Comparison of ENCODE assay signal across 8 mouse cellular contexts in the genomic region with DNA sequence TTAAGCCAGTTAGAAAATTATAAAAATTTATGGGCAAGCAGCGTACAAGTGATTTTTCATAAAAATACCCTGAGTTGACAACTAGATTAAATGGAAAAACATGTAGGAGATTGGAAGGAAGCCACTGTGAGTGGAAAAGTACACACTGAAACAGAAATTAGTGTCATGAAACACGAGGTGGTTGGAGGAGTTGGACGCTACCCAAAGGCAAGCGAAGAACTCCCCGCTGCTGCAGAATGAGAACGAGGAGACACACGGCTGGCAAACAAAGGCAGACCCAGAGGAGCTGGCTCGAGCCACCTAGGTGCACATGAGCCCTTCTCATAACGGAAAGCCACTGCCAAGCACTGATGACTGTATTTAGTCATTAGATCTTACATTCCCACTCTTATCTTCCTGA.
DNase-seq lines count a peak whose midpoint lies in the region; ATAC-seq and TF ChIP-seq lines count a peak whose summit lies in the region.

No protein-coding gene starts in this region.

- TF ChIP-seq CTCF in hindbrain, postnatal 0 days (IDR thresholded peaks at IDR 0.05; ENCODE audit: low read depth), result no peak
- no peak for TF ChIP-seq CTCF in heart, postnatal 0 days (IDR thresholded peaks at IDR 0.05; ENCODE audit: low read depth)

- H3K4me3 ChIP-seq in hindbrain, postnatal 0 days (ENCODE audit: low read length), result no peak overlapping the region
- H3K4me3 ChIP-seq in hindbrain, embryonic 13.5 days, result no peak overlapping the region
- H3K4me3 ChIP-seq in heart, postnatal 0 days (ENCODE audit: low read depth, low read length), result no peak overlapping the region

- DNase-seq in hindbrain, postnatal 0 days (ENCODE audit: low spot score), result peak; percentile 67
- DNase-seq in cerebellum, postnatal 25 days, result peak; percentile 36 to 54
- DNase-seq in heart, postnatal 0 days (ENCODE audit: low spot score), result peak; percentile 23
- peak; percentile 62 to 73 for DNase-seq in left cerebral cortex, adult 18-20 months (ENCODE audit: low spot score in 2 of 2)
- peak; percentile 69 to 74 for DNase-seq in right cerebral cortex, adult 2 months (ENCODE audit: low spot score in 2 of 2)
- DNase-seq in embryo, embryonic 11 days, result no peak

- no peaks in the 10 kb centered on the region for H3K36me3 ChIP-seq in hindbrain, postnatal 0 days (ENCODE audit: insufficient read depth, low read length)
- H3K36me3 ChIP-seq in hindbrain, embryonic 13.5 days, result no peaks in the 10 kb centered on the region
- no peaks in the 10 kb centered on the region for H3K36me3 ChIP-seq in heart, postnatal 0 days (replicated peaks; ENCODE audit: control insufficient read depth, insufficient read depth, low read length)

- 0 out of 2 replicates have a peak overlapping the region, but pooled peaks have one; percentile 4 for H3K4me2 ChIP-seq in hindbrain, postnatal 0 days (ENCODE audit: low read depth, low read length)
- no peak overlapping the region for H3K4me2 ChIP-seq in hindbrain, embryonic 13.5 days
- H3K4me2 ChIP-seq in heart, postnatal 0 days (ENCODE audit: low read depth, low read length), result no peak overlapping the region

- TF ChIP-seq EP300 in heart, postnatal 0 days (IDR thresholded peaks at IDR 0.05; ENCODE audit: low read depth), result no peak

- no peaks in the 10 kb centered on the region for H3K27me3 ChIP-seq in hindbrain, postnatal 0 days (ENCODE audit: insufficient read depth, low read length)
- H3K27me3 ChIP-seq in hindbrain, embryonic 13.5 days, result no peaks in the 10 kb centered on the region
- H3K27me3 ChIP-seq in heart, postnatal 0 days (ENCODE audit: control insufficient read depth, insufficient read depth, low read length), result no peaks in the 10 kb centered on the region

- H3K27ac ChIP-seq in hindbrain, postnatal 0 days, result 0 out of 2 replicates have a peak overlapping the region, but pooled peaks have one; percentile 20
- no peak overlapping the region for H3K27ac ChIP-seq in hindbrain, embryonic 13.5 days
- H3K27ac ChIP-seq in heart, postnatal 0 days (ENCODE audit: low read depth), result 0 out of 2 replicates have a peak overlapping the region, but pooled peaks have one; percentile 9

- no peak overlapping the region for H3K9ac ChIP-seq in hindbrain, postnatal 0 days (replicated peaks; ENCODE audit: low read length)
- H3K9ac ChIP-seq in hindbrain, embryonic 13.5 days, result no peak overlapping the region
- no peak overlapping the region for H3K9ac ChIP-seq in heart, postnatal 0 days (replicated peaks; ENCODE audit: low read depth, low read length)

- no peaks in the 10 kb centered on the region for H3K9me3 ChIP-seq in hindbrain, postnatal 0 days (ENCODE audit: low read length)
- H3K9me3 ChIP-seq in hindbrain, embryonic 13.5 days, result no peaks in the 10 kb centered on the region
- H3K9me3 ChIP-seq in heart, postnatal 0 days (replicated peaks; ENCODE audit: control insufficient read depth, low read length), result no peaks in the 10 kb centered on the region

- WGBS in hindbrain, postnatal 0 days, result 24% methylated on average over 9 of the region's 9 CpGs
- WGBS in hindbrain, embryonic 13.5 days, result 56% methylated on average over 9 of the region's 9 CpGs
- 30% methylated on average over 9 of the region's 9 CpGs for WGBS in heart, postnatal 0 days

- H3K4me1 ChIP-seq in hindbrain, postnatal 0 days (ENCODE audit: insufficient read depth, low read length), result no peaks in the 10 kb centered on the region
- H3K4me1 ChIP-seq in hindbrain, embryonic 13.5 days (replicated peaks), result peaks cover 4% of the 10 kb centered on the region; the same call in 1 of the 2 replicates
- peaks cover 24% of the 10 kb centered on the region for H3K4me1 ChIP-seq in heart, postnatal 0 days (ENCODE audit: control insufficient read depth, insufficient read depth)

- ATAC-seq in hindbrain, postnatal 0 days, result no peak
- no peak for ATAC-seq in hindbrain, embryonic 13.5 days (ENCODE audit: low FRiP score)
- ATAC-seq in heart, postnatal 0 days (ENCODE audit: insufficient read depth, low read depth), result no peak
- ATAC-seq in CD4-positive, CD25-positive, alpha-beta regulatory T cell, adult 4 months, result no peak
